Mouse (Mus musculus) kidney, adult 9 months (tissue): ENCODE measurements at regions not wholly inside any gene's neighbourhood (a gene's known extent, or its start where the extent isn't known, plus 50 kb on each side); places are given as distances from the start of the nearest gene placed in this dataset.

Experiments
- DNase-seq: peaks from one replicate; pipeline ENCODE4 v3.0.0; 2022

DNA sequence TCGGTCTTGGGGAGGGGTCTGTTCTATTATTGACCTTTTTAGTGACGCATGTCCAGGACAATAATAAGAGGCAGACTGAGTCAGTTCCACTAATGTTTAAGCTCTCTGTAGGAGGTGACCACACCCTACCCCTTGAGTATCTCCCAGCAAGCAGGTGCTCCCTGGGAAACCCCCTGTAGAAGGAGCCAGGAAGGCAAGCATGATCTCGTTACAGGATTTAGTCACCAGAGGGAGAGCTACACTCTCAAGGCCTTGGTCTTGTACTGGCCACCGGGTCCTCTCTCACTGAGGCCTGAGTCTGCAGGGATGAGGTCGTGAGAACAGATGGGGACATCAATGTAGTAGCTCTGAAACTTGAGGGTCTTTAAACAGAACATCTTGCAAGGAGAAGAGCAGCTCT lies 55.3 kb upstream of the Ccnd2 start:
- no peak for DNase-seq

DNA sequence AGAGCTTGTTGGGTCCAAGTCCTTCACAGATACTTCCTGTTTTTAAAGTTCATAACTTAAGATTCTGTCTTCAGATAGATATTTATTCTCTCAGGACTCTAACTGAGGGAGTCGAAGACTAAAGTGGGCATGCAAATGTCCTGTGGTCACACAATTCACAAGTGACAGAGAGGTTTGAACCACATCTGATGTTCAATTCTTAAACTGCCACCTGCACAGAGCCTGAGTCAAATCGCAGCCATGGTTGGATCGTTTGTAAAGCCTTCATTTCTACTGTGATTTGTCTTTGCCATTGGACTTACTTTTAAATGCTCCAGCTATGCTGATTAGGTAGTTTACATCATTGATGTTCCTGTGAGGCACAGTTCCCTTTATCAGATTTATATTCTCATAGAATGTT lies 61.4 kb upstream of the Ccnd2 start:
- no peak for DNase-seq

DNA sequence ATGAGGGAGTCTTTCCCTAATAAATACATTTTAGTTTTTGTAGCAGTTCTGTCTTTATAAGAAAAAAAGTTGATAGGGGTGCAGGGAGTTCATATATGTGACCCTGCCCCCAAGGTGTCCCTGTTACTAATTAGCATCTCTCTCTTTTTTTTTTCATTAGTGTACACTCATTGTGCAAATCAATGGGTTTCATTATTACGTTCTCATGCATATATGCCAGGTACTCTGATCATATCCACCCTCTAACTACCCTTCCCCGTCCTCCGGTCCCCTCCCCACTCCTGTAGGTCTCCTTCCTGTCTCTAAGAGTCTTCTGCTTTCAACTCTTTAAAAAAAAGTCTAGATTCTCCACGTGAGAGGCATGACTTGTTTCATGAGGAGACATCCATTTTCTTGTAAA lies 63.9 kb upstream of the Ccnd2 start:
- DNase-seq = no peak

DNA sequence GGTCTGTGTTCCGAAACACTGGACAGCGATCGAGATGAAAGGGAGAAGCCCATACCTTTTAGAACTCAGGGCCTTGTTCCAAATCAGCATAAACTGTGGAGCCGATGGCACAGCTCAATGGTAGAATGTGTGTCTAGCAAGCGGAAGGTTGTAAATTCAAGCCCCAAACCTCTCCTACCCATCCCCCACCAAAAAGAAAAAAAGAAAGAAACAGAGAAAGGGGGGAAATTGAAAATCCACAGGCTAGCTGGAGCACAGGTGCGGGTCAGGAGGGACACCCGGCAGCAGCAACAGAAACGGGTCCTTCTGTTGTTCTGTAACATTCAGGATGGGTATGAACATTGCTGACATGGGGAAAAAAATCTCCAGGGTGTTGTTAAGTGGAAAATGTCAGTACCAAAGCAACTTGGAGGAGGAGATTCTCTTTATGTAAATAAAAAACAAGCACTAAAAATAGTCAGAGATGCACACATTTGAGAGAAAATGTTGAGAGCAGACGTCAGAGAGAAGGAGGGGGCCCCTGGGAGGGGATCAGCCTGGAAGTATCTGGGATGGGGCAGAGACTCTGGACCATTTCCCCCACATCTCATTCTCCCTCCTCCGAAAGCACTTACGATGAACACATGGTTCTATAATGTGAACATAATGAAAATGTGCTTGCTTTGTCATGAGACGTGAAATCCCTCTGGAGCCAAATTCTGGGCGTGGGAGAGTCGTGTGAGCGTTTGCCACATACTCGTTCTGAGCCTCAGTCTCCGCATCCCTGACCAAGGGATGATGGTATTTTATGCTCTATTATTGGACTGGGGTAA lies 66.8 kb upstream of the Ccnd2 start:
- no peak for DNase-seq

DNA sequence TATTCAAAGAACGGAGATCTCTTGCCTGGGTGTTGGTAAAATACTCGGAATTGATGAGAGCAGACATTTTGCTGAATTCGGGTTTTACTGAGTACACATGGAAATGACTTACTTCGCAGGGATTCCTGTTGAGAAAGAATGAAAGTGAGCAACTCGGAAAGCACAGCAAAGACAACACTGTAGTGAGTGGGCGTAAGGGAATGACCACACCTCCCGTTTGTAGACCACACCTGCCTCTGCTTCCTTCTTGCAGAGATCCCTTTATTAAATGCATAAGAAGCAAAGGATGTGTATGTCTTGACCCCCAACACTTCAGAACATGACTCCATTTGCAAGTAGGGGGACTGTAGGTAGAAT lies 67.4 kb upstream of the Ccnd2 start:
- DNase-seq = no peak

DNA sequence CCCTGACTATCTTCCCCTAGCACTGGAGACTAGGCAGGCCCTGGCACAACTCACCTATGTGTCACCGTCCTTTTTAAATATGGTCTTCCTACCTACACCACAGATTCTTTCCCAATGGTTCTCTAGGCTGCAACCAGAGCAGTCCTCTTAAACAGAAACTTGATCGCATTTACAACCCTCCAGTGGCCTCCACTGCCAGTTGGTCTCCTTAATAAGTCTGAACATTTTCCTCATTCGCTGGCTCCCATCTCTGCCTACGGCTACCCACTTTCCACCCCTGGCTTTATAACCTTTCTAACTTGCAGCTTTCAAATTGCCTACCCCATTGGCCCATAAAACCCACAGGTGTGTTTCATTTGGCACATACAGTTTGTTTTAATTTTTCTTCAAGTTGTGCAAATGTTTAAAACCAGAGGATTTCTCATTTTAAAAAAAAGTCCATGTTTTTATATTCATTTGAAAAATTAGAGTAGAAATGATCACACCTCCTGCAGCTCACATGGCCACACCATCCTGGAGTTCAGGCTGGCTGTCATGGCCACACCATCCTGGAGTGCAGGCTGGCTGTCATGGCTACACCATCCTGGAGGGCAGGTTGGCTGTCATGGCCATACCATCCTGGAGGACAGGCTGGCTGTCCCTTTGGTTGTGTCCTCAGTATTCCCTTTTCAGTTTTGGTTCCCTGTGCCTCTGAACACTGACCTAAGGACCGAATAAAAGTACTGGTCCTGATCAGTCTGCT lies 74.4 kb upstream of the Ccnd2 start:
- DNase-seq = no peak

DNA sequence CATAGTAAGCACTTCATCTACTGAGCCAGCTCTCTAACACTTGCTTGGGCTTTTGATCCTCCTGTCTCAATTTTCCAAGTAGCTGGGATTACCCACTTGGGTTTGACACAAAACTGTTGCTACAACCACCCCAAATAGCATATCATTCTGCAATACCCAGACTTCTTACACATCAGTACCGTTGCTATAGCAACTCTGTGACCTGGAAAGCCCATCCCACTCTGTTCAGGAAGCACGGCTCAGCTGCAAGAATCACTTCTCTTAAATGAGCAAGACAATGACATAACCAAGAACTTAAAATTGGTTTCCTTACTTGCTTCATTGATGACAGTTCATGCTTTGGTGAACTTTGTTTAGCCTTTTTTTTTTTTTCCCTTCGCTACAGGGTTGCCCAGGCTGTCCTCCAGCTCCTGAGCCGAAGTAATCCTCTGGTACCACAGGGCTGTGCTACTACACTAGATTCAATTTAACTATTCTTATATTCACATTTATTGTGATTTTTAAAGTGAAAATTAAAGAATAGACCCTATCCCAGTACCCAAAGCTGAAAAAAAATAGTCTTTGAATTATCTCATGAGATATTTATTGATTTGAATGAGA lies 84.6 kb upstream of the Ccnd2 start:
- DNase-seq = no peak

DNA sequence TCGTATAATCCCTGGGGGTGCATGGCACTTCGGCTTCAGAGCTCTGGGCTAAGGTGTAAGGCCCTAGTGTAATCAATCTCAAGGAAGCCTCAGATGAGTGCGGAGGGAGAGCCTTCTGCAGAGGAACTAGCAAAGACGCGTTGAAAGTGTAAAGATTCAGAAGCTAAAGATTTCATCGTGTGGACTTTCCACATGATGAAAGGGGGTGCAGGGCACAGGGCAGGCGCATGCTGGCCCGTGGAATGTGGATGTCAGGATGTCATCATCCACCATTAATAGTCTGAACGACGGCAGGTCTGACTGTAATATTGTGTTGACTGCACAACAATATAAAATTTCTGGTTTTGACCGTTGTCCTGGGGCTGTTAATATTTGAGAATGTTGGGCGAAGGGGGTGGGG lies 85.2 kb upstream of the Ccnd2 start:
- DNase-seq = peak; percentile 12

DNA sequence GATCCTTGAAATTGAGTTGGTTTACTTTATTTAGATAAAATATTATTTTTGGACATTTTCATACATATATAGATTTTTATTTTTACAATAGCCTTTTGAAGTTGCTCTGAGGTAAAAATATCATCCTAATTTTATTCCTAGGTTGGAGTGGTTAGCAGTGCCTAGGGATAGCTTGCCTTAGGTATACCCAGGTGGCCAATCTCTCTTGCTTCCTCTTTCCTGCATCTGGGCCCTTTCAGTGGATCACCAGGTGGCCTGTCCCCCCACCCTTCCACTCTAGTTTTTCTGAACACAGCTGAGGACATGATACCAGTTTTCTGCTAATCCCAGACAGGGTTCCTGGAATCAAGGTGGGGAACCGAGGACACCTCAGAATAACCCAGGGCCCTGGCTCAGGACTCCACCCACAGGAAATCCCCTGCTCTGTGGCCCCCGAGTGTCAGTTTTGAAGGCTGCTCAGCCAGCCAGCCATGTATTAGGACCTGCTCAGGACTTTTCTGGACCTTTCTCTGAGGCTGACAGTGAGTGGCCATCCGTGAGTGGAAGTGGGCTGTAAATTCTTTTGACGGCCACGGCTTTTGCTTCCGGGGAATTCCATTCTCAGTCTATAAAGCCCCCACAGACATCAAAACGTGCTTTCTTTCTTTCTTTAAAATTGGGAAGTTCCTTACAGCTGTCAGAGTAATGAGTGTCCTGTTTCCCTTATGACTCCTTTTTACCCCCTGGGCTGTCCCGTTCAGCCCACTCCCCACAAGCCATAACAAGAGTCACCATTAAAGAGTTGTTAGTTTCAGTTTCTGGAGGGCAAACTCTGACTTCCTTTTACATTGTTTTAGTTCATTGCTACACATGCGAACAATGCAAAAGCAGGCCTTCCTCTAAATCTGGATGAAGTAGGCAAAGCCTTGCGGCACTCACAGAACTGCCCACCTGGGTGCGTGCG lies 87.8 kb upstream of the Ccnd2 start:
- no peak for DNase-seq

DNA sequence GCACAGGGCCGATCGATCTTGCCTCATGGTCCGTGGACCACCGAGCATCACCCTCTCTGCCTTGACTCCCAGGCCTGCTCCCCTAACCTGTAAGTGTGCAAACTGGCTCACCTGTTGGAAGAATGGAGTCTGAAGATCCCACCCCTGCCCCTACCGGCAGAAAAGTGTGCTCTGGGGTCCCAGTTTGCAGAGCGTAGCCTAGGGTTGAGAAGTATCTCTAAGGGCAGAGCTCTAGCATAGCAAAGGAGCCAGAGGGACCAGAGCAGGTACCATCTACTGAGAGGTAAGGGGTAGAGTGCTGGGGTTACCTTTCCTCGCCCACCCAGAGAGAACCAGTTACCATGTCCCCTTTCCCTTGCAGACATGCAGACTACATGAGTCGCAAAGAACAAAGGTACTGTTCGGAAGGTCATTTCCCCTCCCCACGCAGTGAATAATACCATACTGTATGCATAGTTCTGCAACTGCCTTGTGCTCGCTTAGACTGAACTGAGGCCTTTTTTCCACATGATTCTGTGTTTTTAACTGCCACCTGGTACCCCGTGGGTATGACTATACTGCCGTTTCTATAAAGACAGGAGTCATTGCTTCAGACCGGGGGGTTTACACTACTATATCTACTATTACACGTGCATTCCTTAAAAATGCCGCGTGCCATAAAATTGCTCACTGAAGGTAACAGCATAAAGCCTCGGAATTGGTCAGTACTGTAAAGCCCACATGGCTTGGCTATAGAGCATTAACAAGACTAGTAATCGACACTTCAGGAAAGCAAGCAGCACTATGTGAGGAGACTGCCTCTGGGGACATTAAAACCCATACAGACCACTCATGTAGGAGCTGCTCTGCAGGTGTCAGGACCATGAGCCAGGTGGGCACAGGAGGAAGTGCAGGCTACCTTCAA lies 88.7 kb upstream of the Ccnd2 start:
- no peak for DNase-seq

DNA sequence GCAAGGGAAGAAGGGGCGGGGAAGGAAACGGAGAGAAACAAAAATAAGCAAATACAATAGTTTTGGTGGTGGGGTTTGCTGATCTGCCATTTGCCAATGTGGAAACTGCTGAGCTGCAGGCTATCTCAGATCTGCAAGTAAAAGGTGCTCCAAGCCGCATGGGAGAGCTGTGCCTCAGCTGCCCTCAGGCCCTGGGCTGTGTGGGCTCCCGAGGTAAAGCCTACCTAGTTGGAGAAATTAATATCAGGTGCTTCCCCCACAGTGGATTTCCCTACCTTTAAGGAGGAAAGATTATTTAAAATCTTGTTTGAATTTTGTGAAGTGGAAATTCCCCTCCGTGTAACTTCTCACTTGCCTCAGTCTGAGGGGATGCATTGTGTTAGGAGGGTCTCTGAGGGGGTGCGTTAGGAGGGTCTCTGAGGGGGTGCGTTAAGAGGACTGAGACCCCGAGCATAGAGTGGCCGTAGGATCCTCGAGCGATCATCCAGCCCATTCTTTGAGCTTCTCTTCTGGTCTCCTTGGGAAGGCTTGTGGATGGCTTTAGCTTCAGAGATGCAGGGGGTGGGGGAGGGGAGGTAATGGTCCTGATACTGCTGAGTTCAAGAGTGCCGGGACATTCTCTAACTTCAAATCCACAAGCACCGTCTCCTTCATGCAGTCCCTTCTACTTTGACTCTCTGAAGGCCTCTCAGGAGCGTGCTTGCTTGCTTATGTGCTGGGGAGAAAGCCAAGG lies 89.9 kb upstream of the Ccnd2 start:
- DNase-seq = no peak

DNA sequence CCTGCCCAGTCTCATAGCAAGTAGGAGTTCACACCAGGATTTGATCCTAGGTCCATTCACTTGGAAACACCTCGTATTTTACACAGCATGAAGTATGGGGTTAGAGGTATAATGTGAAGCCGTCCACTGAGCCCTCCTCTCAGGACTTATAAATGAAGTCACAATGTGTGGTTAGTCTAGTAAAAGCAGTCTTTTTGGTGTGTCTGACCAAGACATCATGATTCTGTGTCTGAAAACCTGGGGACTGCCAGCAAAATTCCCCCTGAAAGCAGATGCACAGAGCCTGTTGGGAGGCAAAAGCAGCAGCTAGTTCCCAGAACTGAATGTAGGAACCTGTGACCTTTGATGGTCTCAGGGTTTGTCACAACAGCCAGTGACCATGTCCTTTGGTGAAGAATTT lies 91.0 kb upstream of the Ccnd2 start:
- no peak for DNase-seq

DNA sequence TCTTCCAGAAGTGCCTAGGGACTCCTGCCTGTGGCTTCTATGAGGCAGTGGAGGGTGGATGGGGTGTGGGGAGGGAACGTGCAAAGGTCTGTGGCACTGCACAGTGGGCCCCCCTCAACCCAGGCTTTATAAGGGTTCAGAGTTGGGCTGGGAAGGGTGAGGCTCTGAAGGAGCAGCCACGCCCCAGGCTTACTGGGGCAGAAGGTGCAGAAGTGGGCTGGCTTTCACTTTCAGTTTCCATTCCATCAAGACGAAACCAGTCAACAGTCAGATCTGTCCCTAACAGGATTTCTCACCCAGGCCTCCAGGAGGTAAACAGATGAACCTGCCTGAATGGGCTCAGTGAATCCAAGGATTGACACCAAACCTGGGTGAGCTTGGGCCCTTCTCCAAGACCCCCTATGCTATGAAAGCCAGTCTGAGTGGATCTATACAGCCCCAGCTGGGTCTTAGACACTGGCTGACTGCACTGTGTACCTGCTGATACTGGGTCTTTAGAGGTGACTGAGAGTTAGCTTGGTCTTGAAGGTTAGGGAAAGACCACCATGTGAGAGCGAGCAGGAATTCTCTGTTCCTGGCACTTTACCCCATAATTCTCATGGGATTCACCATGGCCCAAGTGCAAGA lies 93.9 kb upstream of the Ccnd2 start:
- peak; percentile 30 for DNase-seq

DNA sequence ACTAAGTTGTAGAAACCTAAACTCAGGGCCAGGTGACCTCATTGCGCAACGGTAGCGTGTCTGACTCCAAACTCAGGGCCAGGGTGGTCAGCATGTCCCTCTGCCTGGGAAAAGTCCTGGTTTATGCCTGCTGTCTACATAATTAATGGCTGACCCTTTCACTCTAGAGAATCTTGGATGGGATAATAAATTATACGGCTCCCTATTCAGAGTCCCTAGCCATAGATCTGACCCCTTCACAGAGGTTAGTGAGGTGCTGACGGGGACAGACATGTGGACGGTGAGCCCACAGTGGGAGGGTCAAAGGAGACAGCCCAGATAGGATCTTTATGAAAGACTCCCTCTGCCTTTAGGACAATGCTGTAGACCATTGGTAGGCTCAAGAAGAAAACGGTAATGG lies 94.7 kb upstream of the Ccnd2 start:
- no peak for DNase-seq

DNA sequence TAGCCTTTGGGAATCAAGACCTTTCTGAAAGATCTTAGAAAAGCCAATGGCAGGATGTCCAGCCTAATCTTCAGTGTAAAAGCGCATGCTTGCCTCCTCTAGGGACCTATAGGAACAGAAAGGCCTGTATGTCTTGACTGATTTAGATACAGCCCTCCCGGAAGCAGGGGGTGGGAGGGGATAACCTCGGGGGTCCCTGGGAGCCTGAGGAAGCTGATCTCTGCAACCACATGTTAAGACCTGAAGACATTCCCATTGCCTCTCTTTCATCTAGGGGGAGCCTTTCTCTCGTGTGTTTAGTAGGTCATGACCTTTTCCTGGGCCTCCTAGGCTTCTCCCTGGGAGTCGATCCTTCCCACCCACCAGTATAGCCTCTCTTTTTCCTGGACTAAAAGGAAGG lies 95.3 kb upstream of the Ccnd2 start:
- no peak for DNase-seq

DNA sequence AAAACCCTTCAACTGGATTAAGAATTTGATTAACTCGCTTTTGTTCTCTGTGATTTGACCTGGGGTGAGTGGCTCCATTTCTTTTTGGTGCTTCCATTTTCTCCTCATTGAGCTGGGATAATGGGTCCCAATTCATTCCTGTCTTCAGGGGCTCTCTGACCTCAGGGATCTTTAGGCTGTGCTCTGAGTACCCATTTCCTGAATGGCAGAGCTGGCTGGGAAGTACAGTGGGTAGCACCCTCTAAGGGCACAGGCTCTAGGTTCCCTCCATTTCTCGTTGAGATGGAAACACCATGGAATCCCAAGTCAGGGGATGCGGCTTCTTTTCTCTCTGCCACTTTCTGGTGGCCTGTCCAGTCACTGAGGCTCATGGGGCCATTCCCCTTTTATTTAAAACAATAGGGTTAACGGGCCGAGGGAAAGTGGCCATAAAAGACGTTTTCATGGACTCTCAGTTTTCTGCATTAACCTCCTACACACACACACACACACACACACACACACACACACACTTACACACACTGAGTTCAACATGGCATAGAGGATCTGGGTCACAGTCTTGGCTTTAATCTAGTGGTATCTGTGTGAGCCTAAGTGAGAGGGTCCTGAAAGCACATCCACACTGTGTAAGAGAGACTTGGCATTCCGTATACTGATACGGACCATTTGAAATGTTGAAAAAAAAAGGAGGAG lies 98.3 kb upstream of the Ccnd2 start:
- no peak for DNase-seq

DNA sequence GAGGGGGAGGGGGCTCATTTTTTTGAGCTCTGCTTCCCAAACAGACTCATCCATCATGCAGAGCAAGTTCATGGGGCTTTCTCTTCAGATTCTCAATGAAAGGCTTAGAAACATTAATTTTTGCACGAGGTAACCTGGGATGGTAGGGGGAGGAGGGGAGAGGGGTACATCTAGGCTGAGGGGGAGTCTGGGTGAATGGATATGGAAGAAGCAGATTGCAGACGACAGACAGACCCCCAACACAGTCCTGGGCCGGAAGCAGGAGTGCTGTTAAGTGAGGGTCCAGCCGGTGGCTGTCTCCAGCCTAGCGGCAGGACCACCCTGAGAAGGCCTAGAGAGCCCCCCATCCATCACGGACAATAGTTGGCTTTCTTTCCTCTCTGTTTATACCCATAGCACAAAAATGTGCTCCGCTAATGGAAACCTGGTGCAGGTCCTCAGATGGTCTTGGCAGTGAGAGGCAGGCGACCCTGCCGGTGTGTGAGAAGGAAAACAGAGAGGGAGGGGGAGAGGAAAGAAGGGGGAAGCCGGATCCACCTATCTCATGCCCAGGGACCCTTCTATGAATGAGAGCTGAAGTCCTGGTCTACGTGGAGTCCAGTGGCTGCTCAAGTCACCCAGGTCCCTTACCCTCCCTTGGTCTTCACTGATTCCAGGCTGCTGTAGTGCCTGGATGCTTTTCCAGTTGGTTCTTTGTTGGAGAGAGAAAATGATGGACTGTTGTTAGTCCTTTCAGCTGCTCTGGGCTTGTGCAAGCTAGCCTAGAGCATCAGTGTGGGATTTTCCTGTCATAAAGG lies 99.1 kb upstream of the Ccnd2 start:
- DNase-seq = no peak

DNA sequence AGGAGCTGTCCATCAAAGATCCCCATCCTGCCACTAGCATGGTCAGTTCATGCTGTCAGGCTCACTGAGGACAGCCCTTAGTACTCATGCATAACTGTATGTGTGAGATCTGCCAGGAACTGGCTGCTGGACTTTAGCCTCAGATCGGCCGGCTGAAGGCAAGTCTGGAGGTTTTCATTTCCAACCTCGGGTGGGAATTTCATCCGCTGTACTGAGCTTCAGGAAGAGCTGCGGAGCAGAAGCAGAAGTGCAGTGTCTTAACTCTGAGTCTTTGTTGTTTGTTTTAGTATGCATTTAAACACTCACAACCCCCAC lies 99.6 kb upstream of the Ccnd2 start:
- DNase-seq = peak; percentile 50

DNA sequence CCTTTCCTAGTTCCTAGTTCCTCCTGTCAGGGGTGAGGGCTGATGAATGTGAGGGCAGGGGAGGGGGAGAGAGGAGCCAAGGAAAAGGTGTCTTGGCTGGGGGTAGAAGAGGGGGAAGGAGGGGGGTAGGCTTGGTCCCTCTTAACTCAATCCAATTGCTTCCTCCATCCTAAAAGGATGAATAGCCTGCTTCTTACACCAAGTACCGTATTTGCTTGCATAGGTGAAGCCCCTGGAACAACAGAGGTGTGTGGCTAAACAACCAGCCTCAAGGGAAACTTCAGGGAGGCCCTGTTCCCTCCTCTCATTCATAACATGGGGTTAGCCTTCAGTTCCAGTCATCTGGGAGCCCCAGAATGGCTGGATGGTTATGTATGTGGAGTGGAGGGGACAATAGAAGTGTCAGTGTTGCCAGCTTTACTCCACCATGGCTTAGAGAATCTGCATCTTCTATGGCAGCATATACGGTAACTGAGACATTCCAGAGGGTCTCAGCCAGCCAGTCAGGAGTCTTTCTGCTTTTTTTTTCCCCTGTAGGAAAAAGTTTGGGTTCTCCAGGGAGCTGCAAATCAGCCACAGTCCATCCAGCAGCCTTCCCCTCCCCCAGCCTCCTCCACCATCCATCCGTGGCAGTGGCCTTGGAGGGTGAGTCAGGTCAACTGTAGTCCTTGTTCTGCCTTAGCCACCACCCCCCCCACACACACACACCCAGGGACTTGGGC lies 100.2 kb upstream of the Ccnd2 start:
- no peak for DNase-seq
